Mouse (Mus musculus) small intestine, adult 2 months (tissue): Measurements from ENCODE around the gene Cbl.

Experiments
- CTCF ChIP-seq: fragments of 200-500 bp; IDR thresholded peaks from 2 replicates; pipeline ENCODE4 v1.5.1; 2012; ENCODE audit warnings: low read depth, mild to moderate bottlenecking, control low read depth, inconsistent platforms, low read length, moderate library complexity, mixed read lengths; ENCODE audit not compliant: insufficient replicate concordance, insufficient read length; ENCODE audit errors: extremely low read depth
- POLR2A ChIP-seq: fragments of 200-500 bp; IDR thresholded peaks from 2 replicates; pipeline ENCODE4 v1.6.1; 2012; ENCODE audit warnings: low read depth, mild to moderate bottlenecking, control low read depth, inconsistent platforms, low read length, moderate library complexity

DNA sequence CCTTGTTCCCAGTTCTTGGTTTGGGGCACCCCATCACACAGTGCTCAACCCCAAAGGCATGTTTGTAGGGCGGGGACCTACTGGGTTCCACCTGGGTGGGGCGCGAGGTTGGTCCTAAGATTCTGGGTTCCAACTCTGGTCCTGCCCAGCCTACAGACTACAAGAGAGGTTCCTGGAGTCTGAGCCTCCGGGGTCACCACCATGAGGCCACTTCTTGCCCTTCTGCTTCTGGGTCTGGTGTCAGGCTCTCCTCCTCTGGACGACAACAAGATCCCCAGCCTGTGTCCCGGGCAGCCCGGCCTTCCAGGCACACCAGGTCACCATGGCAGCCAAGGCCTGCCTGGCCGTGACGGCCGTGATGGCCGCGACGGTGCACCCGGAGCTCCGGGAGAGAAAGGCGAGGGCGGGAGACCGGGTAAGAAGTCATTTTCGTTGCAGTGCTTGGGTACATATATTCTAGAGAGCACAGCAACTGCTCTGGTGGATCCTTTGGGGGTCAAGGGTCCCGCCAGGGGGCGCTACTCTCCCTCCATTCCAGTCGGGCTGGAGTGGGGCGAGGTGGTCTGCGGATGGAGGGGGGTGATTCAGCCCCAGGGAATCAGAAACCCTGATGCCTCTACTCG, 126.2 kb downstream of the Cbl start:
- TF ChIP-seq POLR2A (no peak), CTCF (peak; percentile 41; the same call in 1 of the 2 replicates)
